Mouse (Mus musculus) mature B cell (primary cell): ENCODE measurements at regions not wholly inside any gene's neighbourhood (a gene's known extent, or its start where the extent isn't known, plus 50 kb on each side); places are given as distances from the start of the nearest gene placed in this dataset.

Experiments
- in situ Hi-C: fragments of 300-500 bp; cut with MboI; formaldehyde crosslinking; loops from 2 replicates; pipeline ENCODE4 v1.14.3; 2019

- in situ Hi-C loops, result no loop called here
Measured at GRCm38 (mm10) chr16:93018766-93019165, 192.8 kb upstream of the Runx1 start.

GRCm38 (mm10) chr16:93017025-93017424 is 191.1 kb upstream of the Runx1 start:
- in situ Hi-C loops, result no loop called here

- in situ Hi-C loops, result no loop called here
Measured at GRCm38 (mm10) chr16:93015636-93016035, 189.7 kb upstream of the Runx1 start.

GRCm38 (mm10) chr16:93014991-93015390 is 189.0 kb upstream of the Runx1 start:
- in situ Hi-C loops, result no loop called here

GRCm38 (mm10) chr16:93013881-93014280 is 187.9 kb upstream of the Runx1 start:
- in situ Hi-C loops, result no loop called here

GRCm38 (mm10) chr16:93013256-93013655 is 187.3 kb upstream of the Runx1 start:
- in situ Hi-C loops, result no loop called here

- in situ Hi-C loops, result no loop called here
Measured at GRCm38 (mm10) chr16:93011474-93011873, 185.5 kb upstream of the Runx1 start.

- in situ Hi-C loops, result no loop called here
Measured at GRCm38 (mm10) chr16:93006321-93006984, 180.5 kb upstream of the Runx1 start.

- in situ Hi-C loops, result no loop called here
Measured at GRCm38 (mm10) chr16:93005470-93005869, 179.5 kb upstream of the Runx1 start.

- in situ Hi-C loops, result no loop called here
Measured at GRCm38 (mm10) chr16:93003830-93004229, 177.9 kb upstream of the Runx1 start.

GRCm38 (mm10) chr16:92998689-92999088 is 172.7 kb upstream of the Runx1 start:
- in situ Hi-C loops, result no loop called here

- in situ Hi-C loops, result no loop called here
Measured at GRCm38 (mm10) chr16:92997636-92998035, 171.7 kb upstream of the Runx1 start.

- in situ Hi-C loops, result no loop called here
Measured at GRCm38 (mm10) chr16:92995993-92996350, 170.0 kb upstream of the Runx1 start.

- in situ Hi-C loops, result no loop called here
Measured at GRCm38 (mm10) chr16:92995132-92995992, 169.4 kb upstream of the Runx1 start.

- in situ Hi-C loops, result no loop called here
Measured at GRCm38 (mm10) chr16:92992876-92993275, 166.9 kb upstream of the Runx1 start.

GRCm38 (mm10) chr16:92991405-92991804 is 165.5 kb upstream of the Runx1 start:
- in situ Hi-C loops, result no loop called here

- in situ Hi-C loops, result no loop called here
Measured at GRCm38 (mm10) chr16:92988416-92988815, 162.5 kb upstream of the Runx1 start.

GRCm38 (mm10) chr16:92988000-92988399 is 162.1 kb upstream of the Runx1 start:
- in situ Hi-C loops, result no loop called here

GRCm38 (mm10) chr16:92985768-92986167 is 159.8 kb upstream of the Runx1 start:
- in situ Hi-C loops, result no loop called here

GRCm38 (mm10) chr16:92982934-92983333 is 157.0 kb upstream of the Runx1 start:
- in situ Hi-C loops, result no loop called here

- in situ Hi-C loops, result no loop called here
Measured at GRCm38 (mm10) chr16:92979620-92980330, 153.8 kb upstream of the Runx1 start.

GRCm38 (mm10) chr16:92976097-92976496 is 150.1 kb upstream of the Runx1 start:
- in situ Hi-C loops, result no loop called here

GRCm38 (mm10) chr16:92975090-92975489 is 149.1 kb upstream of the Runx1 start:
- in situ Hi-C loops, result no loop called here
